Mouse (Mus musculus): ENCODE measurements at regions not wholly inside any gene's neighbourhood (a gene's known extent, or its start where the extent isn't known, plus 50 kb on each side); places are given as distances from the start of the nearest gene placed in this dataset.

DNA sequence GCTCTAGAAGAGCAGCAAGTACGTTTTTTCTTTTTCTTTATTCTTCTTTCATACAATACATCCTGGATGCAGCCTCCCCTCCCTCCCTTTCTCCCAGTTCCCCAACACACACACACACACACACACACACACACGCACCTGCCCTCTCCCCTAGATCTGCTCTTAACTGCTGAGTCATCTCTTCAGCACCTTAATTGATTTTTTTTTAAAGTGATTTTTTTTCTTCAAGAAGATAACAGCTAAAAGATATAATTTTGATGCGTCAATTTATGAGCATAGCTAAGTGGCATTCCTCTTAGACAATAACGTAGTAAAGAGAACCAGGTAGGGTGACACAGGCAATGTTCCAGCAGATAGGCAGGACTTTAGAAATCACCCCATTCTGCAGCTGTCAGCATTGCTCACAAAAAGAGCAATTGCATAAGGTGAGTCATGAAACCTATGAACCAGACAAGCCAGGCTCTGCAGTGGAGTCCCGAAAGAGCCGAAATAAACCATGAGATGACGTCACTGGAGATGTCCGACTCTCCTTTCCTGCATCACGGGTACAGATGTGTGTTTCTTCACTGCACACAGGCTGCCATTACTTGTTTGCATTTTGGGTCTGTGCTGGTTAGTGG, 63.9 kb upstream of the Tnrc6a start:
- no peak for DNase-seq (ENCODE audit: low read depth, low spot score)

DNA sequence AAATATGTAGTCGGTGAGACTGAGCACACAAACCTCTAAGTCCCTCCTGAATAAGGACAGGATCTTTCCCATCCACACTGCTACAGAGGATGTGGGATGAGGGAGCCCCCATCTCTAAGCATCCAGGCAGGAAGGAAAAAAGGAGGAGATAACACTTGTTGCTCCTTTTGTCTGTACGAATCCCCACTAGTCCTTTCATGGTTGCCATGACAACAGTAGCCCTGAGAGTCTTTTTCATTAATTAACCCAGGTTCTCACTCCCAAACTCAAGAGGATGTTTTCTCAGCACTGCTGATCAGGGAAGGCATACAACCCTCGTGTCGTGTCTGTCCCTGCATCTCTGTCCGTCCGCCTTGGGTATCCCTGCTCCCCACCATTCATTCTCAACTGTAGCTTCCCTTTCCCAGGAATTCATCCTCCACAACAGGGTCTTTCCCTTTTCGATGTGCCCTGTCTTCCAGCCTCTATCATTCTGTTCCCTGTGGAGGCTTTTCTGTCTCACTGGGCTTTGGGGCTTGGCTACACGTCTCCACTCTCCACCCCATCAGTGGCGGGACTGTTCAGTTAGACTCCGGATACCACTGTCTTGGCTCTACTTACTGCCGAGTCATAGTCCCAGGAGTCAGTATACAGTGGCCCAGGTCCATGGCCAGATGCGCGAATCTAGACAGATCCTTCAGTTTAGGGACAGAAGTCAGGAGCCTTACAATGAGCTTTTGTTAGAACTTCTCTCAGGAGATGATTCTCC, 60.2 kb upstream of the Tnrc6a start:
- no peak for DNase-seq (ENCODE audit: low read depth, low spot score)

DNA sequence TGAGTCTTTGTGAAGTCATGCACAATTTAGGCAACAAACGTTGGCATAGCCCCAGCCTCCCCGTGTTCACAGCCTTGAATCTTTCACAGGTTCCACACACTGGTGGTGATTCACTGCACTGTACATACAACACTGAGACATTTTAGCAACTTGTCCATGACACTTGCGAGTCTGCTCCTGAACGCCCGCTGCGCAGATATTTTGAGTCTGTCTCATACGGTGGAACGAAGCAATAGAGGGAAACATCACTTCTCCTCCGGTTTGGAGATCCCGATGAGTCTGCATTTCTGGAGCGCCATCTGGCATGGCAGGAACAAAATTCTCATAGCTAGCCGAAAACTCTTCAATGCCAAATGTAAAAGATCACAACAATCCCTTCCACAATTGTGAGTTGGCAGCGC, 57.7 kb upstream of the Tnrc6a start:
- no peak for DNase-seq (ENCODE audit: low read depth, low spot score)

DNA sequence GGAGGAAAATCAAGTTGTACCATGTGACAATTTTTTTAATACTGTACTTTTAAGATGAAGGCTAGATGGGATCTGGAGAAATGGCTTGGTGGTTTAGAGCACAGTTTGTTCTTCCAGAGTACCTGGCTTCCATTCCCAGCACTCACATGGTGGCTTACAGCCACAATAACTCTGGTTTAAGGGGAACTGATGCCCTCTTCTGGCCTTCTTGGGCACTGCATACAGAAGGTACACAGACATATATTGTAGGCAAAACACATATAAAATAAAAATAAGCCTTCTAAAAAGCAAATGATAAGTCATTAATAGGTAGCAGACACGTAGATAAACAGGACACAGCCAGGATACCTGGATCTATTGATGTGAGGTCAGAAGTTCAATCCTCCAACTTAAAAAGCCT, 56.3 kb upstream of the Tnrc6a start:
- DNase-seq (ENCODE audit: low read depth, low spot score): peak; percentile 20

DNA sequence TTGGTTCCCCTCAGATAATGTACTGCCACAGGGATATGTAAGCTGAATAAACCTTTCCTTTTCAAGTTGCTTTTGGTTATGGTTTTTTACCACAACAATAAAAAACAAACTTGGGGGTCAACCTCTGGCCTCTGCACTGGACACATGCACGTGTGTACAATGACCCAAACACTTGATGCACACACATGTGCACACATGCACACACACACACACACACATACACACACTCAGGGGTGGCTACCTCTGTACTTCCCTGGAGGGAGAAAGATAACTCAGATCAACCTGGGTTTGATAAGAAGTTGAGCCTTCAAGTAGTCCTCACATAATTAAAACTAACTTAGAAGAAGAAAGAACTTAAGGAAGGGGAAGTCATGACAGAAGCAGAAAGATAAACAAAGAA, 55.4 kb upstream of the Tnrc6a start:
- no peak for DNase-seq (ENCODE audit: low read depth, low spot score)

DNA sequence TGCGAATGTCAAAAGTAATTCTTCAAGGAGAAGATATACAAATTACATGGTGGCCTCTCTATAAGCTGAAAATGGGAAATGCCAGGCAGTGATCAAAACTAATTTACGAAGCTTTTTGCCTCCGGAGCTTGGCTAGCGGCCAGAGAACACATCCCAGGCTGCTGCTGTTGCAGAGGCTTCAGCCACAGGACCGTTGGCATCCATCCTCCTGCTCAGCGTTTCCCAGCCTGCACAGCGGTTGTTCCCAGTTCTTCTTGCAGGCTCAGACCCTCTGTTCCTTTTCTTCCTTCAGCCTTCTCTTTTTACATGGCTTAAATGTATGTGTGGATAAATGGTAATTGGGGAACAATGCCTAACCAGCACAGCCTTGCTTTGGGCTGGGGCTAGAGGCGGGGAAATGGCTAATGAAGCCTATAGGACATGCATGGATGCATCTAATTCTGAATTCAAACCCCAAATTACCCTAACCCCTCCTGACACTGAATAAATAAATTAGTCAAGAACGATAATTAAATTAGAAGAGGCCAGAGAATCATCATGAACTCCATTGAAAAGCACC, 54.9 kb upstream of the Tnrc6a start:
- DNase-seq (ENCODE audit: low read depth, low spot score): no peak

DNA sequence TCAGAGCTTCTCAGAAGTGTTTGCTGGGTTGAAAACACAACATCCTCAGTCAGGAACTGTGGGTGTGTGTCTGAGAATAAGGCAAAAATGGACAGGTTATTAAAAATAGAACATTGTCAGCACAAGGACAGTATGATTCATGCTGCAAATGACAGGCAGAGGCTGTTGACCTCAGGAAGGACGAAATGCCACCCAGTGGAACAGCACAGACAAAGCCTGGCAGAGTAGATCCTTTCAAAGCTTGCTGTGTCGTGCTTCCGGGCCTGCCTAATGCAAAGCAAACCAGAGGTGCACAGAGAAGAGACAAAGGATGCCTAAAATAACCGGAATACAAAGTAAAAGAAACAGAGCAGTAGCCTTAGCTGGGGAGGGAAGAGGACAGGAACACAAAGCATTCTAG, 54.4 kb upstream of the Tnrc6a start:
- no peak for DNase-seq (ENCODE audit: low read depth, low spot score)

DNA sequence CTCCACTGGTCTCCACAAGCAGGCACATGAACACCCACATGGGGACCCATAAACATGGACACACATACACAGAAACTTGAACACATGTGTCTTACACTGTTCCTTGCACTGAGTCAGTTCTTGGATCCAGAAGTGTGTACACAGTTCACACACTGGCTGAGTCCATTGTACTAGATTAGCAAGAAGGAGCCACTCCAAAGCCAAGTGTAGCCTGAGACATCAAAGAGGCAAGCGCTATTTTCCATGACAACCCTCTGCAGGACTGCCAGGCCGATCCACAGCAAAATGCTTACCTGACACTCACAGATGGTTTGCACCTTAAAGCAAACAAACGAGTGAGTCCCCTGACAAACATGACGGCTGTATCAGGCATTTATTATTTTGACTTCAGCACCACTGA, 52.8 kb upstream of the Tnrc6a start:
- no peak for DNase-seq (ENCODE audit: low read depth, low spot score)
